In the genomic region with DNA sequence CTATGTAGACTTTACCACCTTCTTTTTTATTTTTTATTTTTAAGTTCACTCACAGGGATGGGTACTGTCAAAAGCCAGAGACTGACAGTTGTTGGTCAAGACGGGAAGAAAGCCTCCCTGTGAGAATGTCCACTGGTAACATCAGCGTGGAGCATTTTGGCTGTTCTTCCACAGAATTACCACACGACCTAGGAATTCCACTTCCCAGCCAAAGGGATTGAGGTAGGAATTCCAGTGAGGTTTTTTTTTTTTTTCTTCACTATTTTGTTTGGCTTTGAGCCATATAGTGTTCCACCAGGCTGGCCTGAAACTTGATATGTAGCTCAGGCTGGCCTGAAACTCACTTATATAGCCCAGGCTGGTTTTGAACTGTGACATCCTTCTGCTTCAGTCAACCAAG, we compare ENCODE assay signal across 17 mouse cellular contexts. TPM values are rescaled to one million over a fixed set of nuclear protein-coding genes. Genes with fewer than 3 reads are reported as not detected.
DNase-seq lines count a peak whose midpoint lies in the region; ATAC-seq and TF ChIP-seq lines count a peak whose summit lies in the region.
"Had no signal": no experiment of that assay in that cellular context is flagged by ENCODE, and none has a peak within 500 bp of the region (broad histone marks: within the 10 kb centered on the region; RNA-seq: fewer than 3 reads in every experiment).

No protein-coding gene starts in this region.

- H3K4me2 ChIP-seq in embryonic facial prominence, embryonic 14.5 days (ENCODE audit: low read depth, low read length), result no peak overlapping the region
- H3K4me2 ChIP-seq in limb, embryonic 14.5 days (replicated peaks; ENCODE audit: low read depth, low read length, severe bottlenecking), result no peak overlapping the region
- H3K4me2 ChIP-seq: hindbrain, embryonic 14.5 days; limb, embryonic 12.5 days; neural tube, embryonic 13.5 days had no signal

- ATAC-seq in embryonic facial prominence, embryonic 14.5 days (ENCODE audit: low read depth), result no peak
- ATAC-seq in limb, embryonic 14.5 days (ENCODE audit: low FRiP score, low read depth), result no peak

- H3K4me1 ChIP-seq in embryonic facial prominence, embryonic 14.5 days (ENCODE audit: control insufficient read depth, insufficient read depth, low read length), result peaks cover 12% of the 10 kb centered on the region
- peaks cover 24% of the 10 kb centered on the region for H3K4me1 ChIP-seq in embryonic facial prominence, embryonic 10.5 days
- H3K4me1 ChIP-seq in limb, embryonic 14.5 days (ENCODE audit: control insufficient read depth, insufficient read depth, low read length), result peaks cover 17% of the 10 kb centered on the region
- H3K4me1 ChIP-seq in limb, embryonic 10.5 days, result peaks cover 21% of the 10 kb centered on the region
- peaks cover 5% of the 10 kb centered on the region for H3K4me1 ChIP-seq in embryonic fibroblast, embryonic 13.5 days (ENCODE audit: control insufficient read depth, insufficient read depth, low read length)

- H3K9ac ChIP-seq in embryonic facial prominence, embryonic 14.5 days (ENCODE audit: low read depth, low read length), result no peak overlapping the region
- H3K9ac ChIP-seq in limb, embryonic 14.5 days (ENCODE audit: low read depth, low read length, severe bottlenecking), result no peak overlapping the region
- H3K9ac ChIP-seq: hindbrain, embryonic 14.5 days; limb, embryonic 12.5 days; neural tube, embryonic 13.5 days had no signal

- H3K36me3 ChIP-seq in embryonic facial prominence, embryonic 14.5 days (ENCODE audit: control insufficient read depth, insufficient read depth, low read length), result no peaks in the 10 kb centered on the region
- H3K36me3 ChIP-seq in embryonic facial prominence, embryonic 10.5 days (replicated peaks), result no peaks in the 10 kb centered on the region
- H3K36me3 ChIP-seq in limb, embryonic 14.5 days (ENCODE audit: control insufficient read depth, insufficient read depth, low read length), result no peaks in the 10 kb centered on the region
- H3K36me3 ChIP-seq in limb, embryonic 10.5 days, result no peaks in the 10 kb centered on the region
- H3K36me3 ChIP-seq: limb, embryonic 12.5 days; neural tube, embryonic 13.5 days had no signal

- no peaks in the 10 kb centered on the region for H3K9me3 ChIP-seq in embryonic facial prominence, embryonic 14.5 days (ENCODE audit: control insufficient read depth, low read length)
- no peaks in the 10 kb centered on the region for H3K9me3 ChIP-seq in embryonic facial prominence, embryonic 10.5 days
- no peaks in the 10 kb centered on the region for H3K9me3 ChIP-seq in limb, embryonic 14.5 days (ENCODE audit: control insufficient read depth, low read length)
- H3K9me3 ChIP-seq in limb, embryonic 10.5 days (replicated peaks), result no peaks in the 10 kb centered on the region
- H3K9me3 ChIP-seq: limb, embryonic 12.5 days; neural tube, embryonic 13.5 days had no signal

- H3K27ac ChIP-seq in embryonic facial prominence, embryonic 14.5 days (replicated peaks; ENCODE audit: low read depth, low read length), result no peak overlapping the region; the same call in 1 of the 2 replicates
- H3K27ac ChIP-seq in embryonic facial prominence, embryonic 10.5 days (replicated peaks), result no peak overlapping the region
- peak overlapping the region; percentile 63; the same call in 1 of the 2 replicates for H3K27ac ChIP-seq in limb, embryonic 14.5 days (replicated peaks; ENCODE audit: low read depth, low read length)
- no peak overlapping the region for H3K27ac ChIP-seq in limb, embryonic 10.5 days
- H3K27ac ChIP-seq in embryonic fibroblast, embryonic 13.5 days (ENCODE audit: insufficient read depth, low read length), result peak overlapping the region; percentile 59
- H3K27ac ChIP-seq: hindbrain, embryonic 14.5 days; neural tube, embryonic 13.5 days had no signal

- no peak for TF ChIP-seq POLR2A in limb, embryonic 14.5 days (IDR thresholded peaks at IDR 0.05; ENCODE audit: borderline replicate concordance, extremely low read depth, insufficient read depth, insufficient read length)
- TF ChIP-seq POLR2A in embryonic fibroblast, embryonic 13.5 days (IDR thresholded peaks at IDR 0.05; ENCODE audit: low read depth, low read length), result no peak

- TF ChIP-seq CTCF in embryonic fibroblast, embryonic 13.5 days (IDR thresholded peaks at IDR 0.05; ENCODE audit: borderline replicate concordance, insufficient read depth, low read length), result no peak

- peak; percentile 63 for DNase-seq in embryonic facial prominence, embryonic 14.5 days (ENCODE audit: low spot score)
- no peak for DNase-seq in embryonic facial prominence, embryonic 10.5 days (ENCODE audit: low spot score)
- peak; percentile 82 for DNase-seq in limb, embryonic 14.5 days (ENCODE audit: low spot score)
- no peak for DNase-seq in limb, embryonic 10.5 days (ENCODE audit: low spot score)
- peak; percentile 45 for DNase-seq in lung, postnatal 10 days
- no peak for DNase-seq in right cerebral cortex, postnatal 36 days (ENCODE audit: low spot score in 2 of 2)
- DNase-seq in right cerebral cortex, postnatal 4 days, result no peak
- DNase-seq: cerebellum, adult 11-12 months; gastrocnemius, postnatal 36 days; kidney, adult 9 months; retina, postnatal 1 day; thymus, postnatal 4 days had no signal

- H3K4me3 ChIP-seq in embryonic facial prominence, embryonic 14.5 days (ENCODE audit: low read depth, low read length), result no peak overlapping the region
- no peak overlapping the region for H3K4me3 ChIP-seq in embryonic facial prominence, embryonic 10.5 days
- no peak overlapping the region for H3K4me3 ChIP-seq in limb, embryonic 14.5 days (replicated peaks; ENCODE audit: low read length)
- no peak overlapping the region for H3K4me3 ChIP-seq in limb, embryonic 10.5 days
- H3K4me3 ChIP-seq in embryonic fibroblast, embryonic 13.5 days (ENCODE audit: insufficient read depth, low read length), result no peak overlapping the region
- H3K4me3 ChIP-seq: limb, embryonic 12.5 days; neural tube, embryonic 13.5 days had no signal

- WGBS in embryonic facial prominence, embryonic 14.5 days, result 25% methylated on average over 3 of the region's 3 CpGs
- 66% methylated on average over 3 of the region's 3 CpGs for WGBS in embryonic facial prominence, embryonic 10.5 days
- 28% methylated on average over 3 of the region's 3 CpGs for WGBS in limb, embryonic 14.5 days
- WGBS in limb, embryonic 10.5 days, result 68% methylated on average over 3 of the region's 3 CpGs

- H3K27me3 ChIP-seq in embryonic facial prominence, embryonic 14.5 days (replicated peaks; ENCODE audit: control insufficient read depth, insufficient read depth, low read length), result no peaks in the 10 kb centered on the region
- no peaks in the 10 kb centered on the region for H3K27me3 ChIP-seq in embryonic facial prominence, embryonic 10.5 days (replicated peaks; ENCODE audit: low read depth, poor library complexity, severe bottlenecking)
- H3K27me3 ChIP-seq in limb, embryonic 14.5 days (ENCODE audit: control insufficient read depth, insufficient read depth, low read length), result no peaks in the 10 kb centered on the region
- no peaks in the 10 kb centered on the region for H3K27me3 ChIP-seq in limb, embryonic 10.5 days (ENCODE audit: low read depth, poor library complexity, severe bottlenecking)
- H3K27me3 ChIP-seq: limb, embryonic 12.5 days; neural tube, embryonic 13.5 days had no signal

RNA-seq across cellular contexts. Expression of a gene that starts 12.3 kb away (rescaled TPM):
- 1.2 and 2.5 TPM in 2 replicates for polyA plus RNA-seq in embryonic facial prominence, embryonic 14.5 days (2014; fragmentation: Nextera tagmentation; extraction: Ambion mirVana)
- polyA plus RNA-seq in embryonic facial prominence, embryonic 10.5 days (2016; fragmentation: Nextera tagmentation; extraction: Ambion mirVana), result not detected in 2 replicates
- polyA plus RNA-seq in limb, embryonic 14.5 days (2012; rRNA removed), result 0.11 TPM in 1 of 2 replicates, not detected in the other
- 0.89 and 1.4 TPM in 2 replicates for polyA plus RNA-seq in limb, embryonic 14.5 days (2014; fragmentation: Nextera tagmentation; extraction: Ambion mirVana)
- polyA plus RNA-seq in limb, embryonic 10.5 days (2016; fragmentation: Nextera tagmentation; extraction: Ambion mirVana), result not detected in 2 replicates
- polyA plus RNA-seq in embryonic fibroblast, embryonic 13.5 days (2011; ENCODE audit: insufficient read length, low read depth, missing spikeins), result not detected in 2 replicates
- polyA plus RNA-seq: hindbrain, embryonic 14.5 days; limb, embryonic 12.5 days; neural tube, embryonic 13.5 days had no signal

RNA-seq across cellular contexts. Expression of a gene that starts 15.9 kb away (rescaled TPM):
- 42.2 and 43.7 TPM in 2 replicates for polyA plus RNA-seq in embryonic facial prominence, embryonic 14.5 days (2014; fragmentation: Nextera tagmentation; extraction: Ambion mirVana)
- polyA plus RNA-seq in embryonic facial prominence, embryonic 10.5 days (2016; fragmentation: Nextera tagmentation; extraction: Ambion mirVana), result 65.5 and 71.8 TPM in 2 replicates
- polyA plus RNA-seq in limb, embryonic 14.5 days (2012; rRNA removed), result 82.1 and 95.0 TPM in 2 replicates
- 39.8 and 45.1 TPM in 2 replicates for polyA plus RNA-seq in limb, embryonic 14.5 days (2014; fragmentation: Nextera tagmentation; extraction: Ambion mirVana)
- 72.2 and 76.4 TPM in 2 replicates for polyA plus RNA-seq in limb, embryonic 10.5 days (2016; fragmentation: Nextera tagmentation; extraction: Ambion mirVana)
- 86.6 and 87.7 TPM in 2 replicates for polyA plus RNA-seq in embryonic fibroblast, embryonic 13.5 days (2011; ENCODE audit: insufficient read length, low read depth, missing spikeins)

RNA-seq across cellular contexts. Expression of a gene that starts 34.7 kb away (rescaled TPM):
- not detected in 2 replicates for polyA plus RNA-seq in embryonic facial prominence, embryonic 14.5 days (2014; fragmentation: Nextera tagmentation; extraction: Ambion mirVana)
- 0.26 and 0.77 TPM in 2 replicates for polyA plus RNA-seq in embryonic facial prominence, embryonic 10.5 days (2016; fragmentation: Nextera tagmentation; extraction: Ambion mirVana)
- not detected in 2 replicates for polyA plus RNA-seq in limb, embryonic 14.5 days (2012; rRNA removed)
- polyA plus RNA-seq in limb, embryonic 14.5 days (2014; fragmentation: Nextera tagmentation; extraction: Ambion mirVana), result 0.93 TPM in 1 of 2 replicates, not detected in the other
- polyA plus RNA-seq in limb, embryonic 10.5 days (2016; fragmentation: Nextera tagmentation; extraction: Ambion mirVana), result 0.26 and 0.83 TPM in 2 replicates
- not detected in 2 replicates for polyA plus RNA-seq in embryonic fibroblast, embryonic 13.5 days (2011; ENCODE audit: insufficient read length, low read depth, missing spikeins)
- polyA plus RNA-seq: hindbrain, embryonic 14.5 days; midbrain, postnatal 0 days; neural tube, embryonic 13.5 days had no signal

RNA-seq across cellular contexts. Expression of a gene that starts 42.6 kb away (rescaled TPM):
- polyA plus RNA-seq in embryonic facial prominence, embryonic 14.5 days (2014; fragmentation: Nextera tagmentation; extraction: Ambion mirVana), result 7.2 and 8.9 TPM in 2 replicates
- 14.5 and 15.0 TPM in 2 replicates for polyA plus RNA-seq in embryonic facial prominence, embryonic 10.5 days (2016; fragmentation: Nextera tagmentation; extraction: Ambion mirVana)
- 10.1 and 11.4 TPM in 2 replicates for polyA plus RNA-seq in limb, embryonic 14.5 days (2012; rRNA removed)
- polyA plus RNA-seq in limb, embryonic 14.5 days (2014; fragmentation: Nextera tagmentation; extraction: Ambion mirVana), result 9.1 and 10.6 TPM in 2 replicates
- polyA plus RNA-seq in limb, embryonic 10.5 days (2016; fragmentation: Nextera tagmentation; extraction: Ambion mirVana), result 16.1 and 16.8 TPM in 2 replicates
- polyA plus RNA-seq in embryonic fibroblast, embryonic 13.5 days (2011; ENCODE audit: insufficient read length, low read depth, missing spikeins), result 5.1 and 7.0 TPM in 2 replicates

RNA-seq across cellular contexts. Expression of a gene that starts 42.6 kb away (rescaled TPM):
- 45.1 and 48.1 TPM in 2 replicates for polyA plus RNA-seq in embryonic facial prominence, embryonic 14.5 days (2014; fragmentation: Nextera tagmentation; extraction: Ambion mirVana)
- polyA plus RNA-seq in embryonic facial prominence, embryonic 10.5 days (2016; fragmentation: Nextera tagmentation; extraction: Ambion mirVana), result 53.2 and 54.5 TPM in 2 replicates
- polyA plus RNA-seq in limb, embryonic 14.5 days (2012; rRNA removed), result 32.8 and 36.1 TPM in 2 replicates
- polyA plus RNA-seq in limb, embryonic 14.5 days (2014; fragmentation: Nextera tagmentation; extraction: Ambion mirVana), result 54.0 and 55.2 TPM in 2 replicates
- 55.1 and 55.4 TPM in 2 replicates for polyA plus RNA-seq in limb, embryonic 10.5 days (2016; fragmentation: Nextera tagmentation; extraction: Ambion mirVana)
- polyA plus RNA-seq in embryonic fibroblast, embryonic 13.5 days (2011; ENCODE audit: insufficient read length, low read depth, missing spikeins), result 48.3 and 49.3 TPM in 2 replicates

Comparison
In these comparisons a context has a peak if more than half of its experiments do, and no peak if none do; other contexts are left out.
1. DNase-seq: peak in embryonic facial prominence, embryonic 14.5 days (single experiment), limb, embryonic 14.5 days (single experiment) and lung, postnatal 10 days (single experiment); none in embryonic facial prominence, embryonic 10.5 days (single experiment), limb, embryonic 10.5 days (single experiment), right cerebral cortex, postnatal 36 days (0 of 2) and right cerebral cortex, postnatal 4 days (single experiment).
2. H3K27ac ChIP-seq: peak in limb, embryonic 14.5 days (single experiment) and embryonic fibroblast, embryonic 13.5 days (single experiment); none in embryonic facial prominence, embryonic 14.5 days (single experiment), embryonic facial prominence, embryonic 10.5 days (single experiment) and limb, embryonic 10.5 days (single experiment).